Comparison of ENCODE assay signal across 24 mouse cellular contexts in genomic region chr17:29058487-29058886, GRCm38 (mm10). TPM values are rescaled to one million over a fixed set of nuclear protein-coding genes. Genes with fewer than 3 reads are reported as not detected.
DNase-seq lines count a peak whose midpoint lies in the region; ATAC-seq and TF ChIP-seq lines count a peak whose summit lies in the region.
"Had no signal": no experiment of that assay in that cellular context is flagged by ENCODE, and none has a peak within 500 bp of the region (broad histone marks: within the 10 kb centered on the region; RNA-seq: fewer than 3 reads in every experiment).

No protein-coding gene starts in this region.

- peaks cover 64% of the 10 kb centered on the region for H3K4me1 ChIP-seq in embryonic facial prominence, embryonic 15.5 days
- H3K4me1 ChIP-seq in embryonic facial prominence, embryonic 10.5 days = peaks cover 52% of the 10 kb centered on the region
- peaks cover 62% of the 10 kb centered on the region for H3K4me1 ChIP-seq in heart, embryonic 15.5 days (replicated peaks)
- H3K4me1 ChIP-seq in neural tube, embryonic 14.5 days (ENCODE audit: control insufficient read depth, insufficient read depth, low read length) = peaks cover 5% of the 10 kb centered on the region; the same call in 1 of the 2 replicates
- peaks cover 39% of the 10 kb centered on the region for H3K4me1 ChIP-seq in neural tube, embryonic 15.5 days
- peaks cover 12% of the 10 kb centered on the region for H3K4me1 ChIP-seq in stomach, postnatal 0 days (replicated peaks; ENCODE audit: control insufficient read depth, insufficient read depth)

- 78% methylated on average over 8 of the region's 8 CpGs for WGBS in embryonic facial prominence, embryonic 15.5 days
- 79% methylated on average over 8 of the region's 8 CpGs for WGBS in embryonic facial prominence, embryonic 10.5 days
- 66% methylated on average over 8 of the region's 8 CpGs for WGBS in heart, embryonic 15.5 days
- whole genome bisulfite sequencing in neural tube, embryonic 14.5 days = 81% methylated on average over 8 of the region's 8 CpGs
- WGBS in neural tube, embryonic 15.5 days = 78% methylated on average over 8 of the region's 8 CpGs
- WGBS in stomach, postnatal 0 days = 61% methylated on average over 6 of the region's 8 CpGs

- no peaks in the 10 kb centered on the region for H3K27me3 ChIP-seq in embryonic facial prominence, embryonic 15.5 days
- no peaks in the 10 kb centered on the region for H3K27me3 ChIP-seq in embryonic facial prominence, embryonic 10.5 days (replicated peaks; ENCODE audit: low read depth, poor library complexity, severe bottlenecking)
- H3K27me3 ChIP-seq in heart, embryonic 15.5 days = no peaks in the 10 kb centered on the region
- H3K27me3 ChIP-seq in neural tube, embryonic 14.5 days (ENCODE audit: control insufficient read depth, insufficient read depth, low read length) = no peaks in the 10 kb centered on the region
- H3K27me3 ChIP-seq in neural tube, embryonic 15.5 days (replicated peaks) = no peaks in the 10 kb centered on the region
- no peaks in the 10 kb centered on the region for H3K27me3 ChIP-seq in stomach, postnatal 0 days (ENCODE audit: control insufficient read depth, insufficient read depth, low read length)
- H3K27me3 ChIP-seq: hindbrain, embryonic 12.5 days; liver, embryonic 13.5 days; megakaryocyte, embryonic 14.5 days; midbrain, embryonic 15.5 days; neural tube, embryonic 13.5 days had no signal

- no peak for TF ChIP-seq EP300 in stomach, postnatal 0 days (optimal IDR thresholded peaks at IDR 0.05)

- H3K36me3 ChIP-seq in embryonic facial prominence, embryonic 15.5 days = no peaks in the 10 kb centered on the region
- no peaks in the 10 kb centered on the region; the same call in 1 of the 2 replicates for H3K36me3 ChIP-seq in embryonic facial prominence, embryonic 10.5 days (replicated peaks)
- H3K36me3 ChIP-seq in heart, embryonic 15.5 days = no peaks in the 10 kb centered on the region
- H3K36me3 ChIP-seq in neural tube, embryonic 14.5 days (ENCODE audit: control insufficient read depth, insufficient read depth, low read length) = no peaks in the 10 kb centered on the region
- no peaks in the 10 kb centered on the region for H3K36me3 ChIP-seq in neural tube, embryonic 15.5 days
- H3K36me3 ChIP-seq in stomach, postnatal 0 days (ENCODE audit: control insufficient read depth, insufficient read depth, low read length) = no peaks in the 10 kb centered on the region
- H3K36me3 ChIP-seq: hindbrain, embryonic 12.5 days; liver, embryonic 13.5 days; midbrain, embryonic 15.5 days; neural tube, embryonic 13.5 days had no signal

- no peak for TF ChIP-seq CTCF in stomach, postnatal 0 days (IDR thresholded peaks at IDR 0.05; ENCODE audit: low read depth)

- H3K27ac ChIP-seq in embryonic facial prominence, embryonic 15.5 days (replicated peaks) = peak overlapping the region; percentile 68; the same call in 1 of the 2 replicates
- no peak overlapping the region for H3K27ac ChIP-seq in embryonic facial prominence, embryonic 10.5 days (replicated peaks)
- peak overlapping the region; percentile 2; the same call in 1 of the 2 replicates for H3K27ac ChIP-seq in heart, embryonic 15.5 days
- H3K27ac ChIP-seq in neural tube, embryonic 14.5 days (ENCODE audit: low read depth, low read length) = peak overlapping the region; percentile 28; the same call in 1 of the 2 replicates
- H3K27ac ChIP-seq in neural tube, embryonic 15.5 days (replicated peaks) = no peak overlapping the region; the same call in 1 of the 2 replicates
- peak overlapping the region; percentile 56; the same call in 1 of the 2 replicates for H3K27ac ChIP-seq in stomach, postnatal 0 days (replicated peaks)
- H3K27ac ChIP-seq: kidney, postnatal 0 days; liver, embryonic 13.5 days; midbrain, embryonic 15.5 days had no signal

- H3K4me2 ChIP-seq in embryonic facial prominence, embryonic 15.5 days (replicated peaks) = no peak overlapping the region
- H3K4me2 ChIP-seq in heart, embryonic 15.5 days = no peak overlapping the region
- no peak overlapping the region for H3K4me2 ChIP-seq in neural tube, embryonic 14.5 days (ENCODE audit: low read depth, low read length)
- H3K4me2 ChIP-seq in neural tube, embryonic 15.5 days = no peak overlapping the region
- no peak overlapping the region for H3K4me2 ChIP-seq in stomach, postnatal 0 days (replicated peaks; ENCODE audit: low read depth)
- H3K4me2 ChIP-seq: hindbrain, embryonic 12.5 days; liver, embryonic 13.5 days; lung, embryonic 14.5 days; midbrain, embryonic 15.5 days; neural tube, embryonic 13.5 days had no signal

- no peak for DNase-seq in embryonic facial prominence, embryonic 10.5 days (ENCODE audit: low spot score)
- no peak for DNase-seq in heart, adult 18-20 months
- no peak for DNase-seq in stomach, postnatal 0 days (ENCODE audit: low spot score)
- DNase-seq: adrenal gland, postnatal 25 days; cerebellum, adult 8-10 months; liver, embryonic 13.5 days; lung, embryonic 14.5 days; right cerebral cortex, adult 18-20 months; right cerebral cortex, postnatal 4 days had no signal

- no peak overlapping the region for H3K9ac ChIP-seq in embryonic facial prominence, embryonic 15.5 days
- no peak overlapping the region for H3K9ac ChIP-seq in heart, embryonic 15.5 days
- H3K9ac ChIP-seq in neural tube, embryonic 14.5 days (replicated peaks; ENCODE audit: low read depth, low read length) = no peak overlapping the region
- no peak overlapping the region for H3K9ac ChIP-seq in neural tube, embryonic 15.5 days (replicated peaks)
- H3K9ac ChIP-seq in stomach, postnatal 0 days (ENCODE audit: low read length) = no peak overlapping the region
- H3K9ac ChIP-seq: hindbrain, embryonic 12.5 days; liver, embryonic 13.5 days; lung, embryonic 14.5 days; midbrain, embryonic 15.5 days; neural tube, embryonic 13.5 days had no signal

- ATAC-seq in embryonic facial prominence, embryonic 15.5 days (ENCODE audit: insufficient number of reproducible peaks, low FRiP score, low TSS enrichment, low read depth) = no peak
- no peak for ATAC-seq in heart, embryonic 15.5 days (replicated peaks; ENCODE audit: insufficient number of reproducible peaks, insufficient read depth, low FRiP score, low read depth)
- no peak for ATAC-seq in neural tube, embryonic 14.5 days (ENCODE audit: low read depth)
- ATAC-seq in neural tube, embryonic 15.5 days (ENCODE audit: low FRiP score) = no peak
- no peak for ATAC-seq in stomach, postnatal 0 days (ENCODE audit: low FRiP score, low TSS enrichment)
- ATAC-seq in megakaryocyte progenitor cell, adult 5-6 weeks (replicated peaks; ENCODE audit: poor library complexity) = no peak
- ATAC-seq: forebrain, embryonic 16.5 days; inflammation-experienced regulatory T-cells, adult 6 months; midbrain, embryonic 15.5 days had no signal

- no peaks in the 10 kb centered on the region for H3K9me3 ChIP-seq in embryonic facial prominence, embryonic 15.5 days (replicated peaks)
- no peaks in the 10 kb centered on the region for H3K9me3 ChIP-seq in embryonic facial prominence, embryonic 10.5 days
- H3K9me3 ChIP-seq in heart, embryonic 15.5 days (replicated peaks) = no peaks in the 10 kb centered on the region
- no peaks in the 10 kb centered on the region for H3K9me3 ChIP-seq in neural tube, embryonic 14.5 days (ENCODE audit: control insufficient read depth, low read length)
- H3K9me3 ChIP-seq in neural tube, embryonic 15.5 days (replicated peaks) = no peaks in the 10 kb centered on the region
- no peaks in the 10 kb centered on the region for H3K9me3 ChIP-seq in stomach, postnatal 0 days (ENCODE audit: control insufficient read depth, low read length)
- H3K9me3 ChIP-seq: forebrain, embryonic 10.5 days; hindbrain, embryonic 12.5 days; liver, embryonic 13.5 days; megakaryocyte, embryonic 14.5 days; midbrain, embryonic 15.5 days; neural tube, embryonic 13.5 days had no signal

- H3K4me3 ChIP-seq in embryonic facial prominence, embryonic 15.5 days (replicated peaks) = no peak overlapping the region
- no peak overlapping the region for H3K4me3 ChIP-seq in embryonic facial prominence, embryonic 10.5 days
- no peak overlapping the region for H3K4me3 ChIP-seq in heart, embryonic 15.5 days
- H3K4me3 ChIP-seq in neural tube, embryonic 14.5 days (ENCODE audit: low read depth, low read length) = no peak overlapping the region
- H3K4me3 ChIP-seq in neural tube, embryonic 15.5 days (replicated peaks) = no peak overlapping the region
- no peak overlapping the region for H3K4me3 ChIP-seq in stomach, postnatal 0 days (ENCODE audit: low read depth, low read length)
- H3K4me3 ChIP-seq: forebrain, embryonic 10.5 days; hindbrain, embryonic 12.5 days; liver, embryonic 13.5 days; megakaryocyte, embryonic 14.5 days; midbrain, embryonic 15.5 days; neural tube, embryonic 13.5 days had no signal

RNA-seq across cellular contexts. Expression of gene Srsf3, which starts 26.1 kb away (rescaled TPM):
- 485 and 487 TPM in 2 replicates for polyA plus RNA-seq in embryonic facial prominence, embryonic 15.5 days (2015; fragmentation: Nextera tagmentation; extraction: Ambion mirVana)
- polyA plus RNA-seq in embryonic facial prominence, embryonic 10.5 days (2016; fragmentation: Nextera tagmentation; extraction: Ambion mirVana) = 830 and 831 TPM in 2 replicates
- polyA plus RNA-seq in heart, embryonic 15.5 days (2015; fragmentation: Nextera tagmentation; extraction: Ambion mirVana) = 318 and 332 TPM in 2 replicates
- total RNA-seq in heart, adult 18-20 months (2021) = 10 to 100 TPM; 74.9 to 89.9 TPM
- polyA plus RNA-seq in neural tube, embryonic 14.5 days (2014; fragmentation: Nextera tagmentation; extraction: Ambion mirVana) = 423 and 489 TPM in 2 replicates
- polyA plus RNA-seq in neural tube, embryonic 15.5 days (2015; fragmentation: Nextera tagmentation; extraction: Ambion mirVana) = 403 and 429 TPM in 2 replicates
- polyA plus RNA-seq in stomach, postnatal 0 days (2015; fragmentation: Nextera tagmentation; extraction: Ambion mirVana) = 279 and 305 TPM in 2 replicates
- total RNA-seq in megakaryocyte progenitor cell, adult 5-6 weeks (2015) = 486 and 506 TPM in 2 replicates
- 767 and 797 TPM in 2 replicates for total RNA-seq in megakaryocyte progenitor cell, adult 5-6 weeks (2017)

RNA-seq across cellular contexts. Expression of gene Cdkn1a, which starts 32.3 kb away (rescaled TPM):
- polyA plus RNA-seq in embryonic facial prominence, embryonic 15.5 days (2015; fragmentation: Nextera tagmentation; extraction: Ambion mirVana) = 347 and 357 TPM in 2 replicates
- polyA plus RNA-seq in embryonic facial prominence, embryonic 10.5 days (2016; fragmentation: Nextera tagmentation; extraction: Ambion mirVana) = 26.0 and 27.5 TPM in 2 replicates
- polyA plus RNA-seq in heart, embryonic 15.5 days (2015; fragmentation: Nextera tagmentation; extraction: Ambion mirVana) = 53.3 and 64.4 TPM in 2 replicates
- 100 to 1,000 TPM; 101 to 149 TPM for total RNA-seq in heart, adult 18-20 months (2021)
- polyA plus RNA-seq in neural tube, embryonic 14.5 days (2014; fragmentation: Nextera tagmentation; extraction: Ambion mirVana) = 59.8 and 81.1 TPM in 2 replicates
- 99.0 and 99.7 TPM in 2 replicates for polyA plus RNA-seq in neural tube, embryonic 15.5 days (2015; fragmentation: Nextera tagmentation; extraction: Ambion mirVana)
- 484 and 502 TPM in 2 replicates for polyA plus RNA-seq in stomach, postnatal 0 days (2015; fragmentation: Nextera tagmentation; extraction: Ambion mirVana)
- total RNA-seq in megakaryocyte progenitor cell, adult 5-6 weeks (2015) = 7.8 and 11.4 TPM in 2 replicates
- total RNA-seq in megakaryocyte progenitor cell, adult 5-6 weeks (2017) = 1.3 and 3.6 TPM in 2 replicates

RNA-seq across cellular contexts. Expression of gene Stk38, which starts 50.7 kb away (rescaled TPM):
- polyA plus RNA-seq in embryonic facial prominence, embryonic 15.5 days (2015; fragmentation: Nextera tagmentation; extraction: Ambion mirVana) = 111 and 122 TPM in 2 replicates
- polyA plus RNA-seq in embryonic facial prominence, embryonic 10.5 days (2016; fragmentation: Nextera tagmentation; extraction: Ambion mirVana) = 118 and 125 TPM in 2 replicates
- 73.6 and 78.0 TPM in 2 replicates for polyA plus RNA-seq in heart, embryonic 15.5 days (2015; fragmentation: Nextera tagmentation; extraction: Ambion mirVana)
- 10 to 100 TPM; 22.0 to 28.8 TPM for total RNA-seq in heart, adult 18-20 months (2021)
- 82.4 and 99.1 TPM in 2 replicates for polyA plus RNA-seq in neural tube, embryonic 14.5 days (2014; fragmentation: Nextera tagmentation; extraction: Ambion mirVana)
- 81.2 and 82.1 TPM in 2 replicates for polyA plus RNA-seq in neural tube, embryonic 15.5 days (2015; fragmentation: Nextera tagmentation; extraction: Ambion mirVana)
- 64.8 and 68.7 TPM in 2 replicates for polyA plus RNA-seq in stomach, postnatal 0 days (2015; fragmentation: Nextera tagmentation; extraction: Ambion mirVana)
- 84.6 and 97.1 TPM in 2 replicates for total RNA-seq in megakaryocyte progenitor cell, adult 5-6 weeks (2015)
- total RNA-seq in megakaryocyte progenitor cell, adult 5-6 weeks (2017) = 50.8 and 85.5 TPM in 2 replicates

RNA-seq across cellular contexts. Expression of gene Rab44, which starts 55.5 kb away (rescaled TPM):
- 3.4 and 4.5 TPM in 2 replicates for polyA plus RNA-seq in embryonic facial prominence, embryonic 15.5 days (2015; fragmentation: Nextera tagmentation; extraction: Ambion mirVana)
- polyA plus RNA-seq in embryonic facial prominence, embryonic 10.5 days (2016; fragmentation: Nextera tagmentation; extraction: Ambion mirVana) = 0.09 and 0.21 TPM in 2 replicates
- 0.66 and 3.1 TPM in 2 replicates for polyA plus RNA-seq in heart, embryonic 15.5 days (2015; fragmentation: Nextera tagmentation; extraction: Ambion mirVana)
- total RNA-seq in heart, adult 18-20 months (2021) = under 1 TPM in 1 of 2 experiments, not detected in 1; 0.69 TPM
- not detected in 2 replicates for polyA plus RNA-seq in neural tube, embryonic 14.5 days (2014; fragmentation: Nextera tagmentation; extraction: Ambion mirVana)
- 0.15 and 3.7 TPM in 2 replicates for polyA plus RNA-seq in neural tube, embryonic 15.5 days (2015; fragmentation: Nextera tagmentation; extraction: Ambion mirVana)
- 1.4 and 2.2 TPM in 2 replicates for polyA plus RNA-seq in stomach, postnatal 0 days (2015; fragmentation: Nextera tagmentation; extraction: Ambion mirVana)
- 188 and 202 TPM in 2 replicates for total RNA-seq in megakaryocyte progenitor cell, adult 5-6 weeks (2015)
- total RNA-seq in megakaryocyte progenitor cell, adult 5-6 weeks (2017) = 286 and 295 TPM in 2 replicates
- total RNA-seq: layer of hippocampus, adult 18-20 months had no signal
- polyA plus RNA-seq: forebrain, embryonic 16.5 days; inflammation-experienced regulatory T-cells, adult 6 months; limb, embryonic 11.5 days; midbrain, embryonic 15.5 days had no signal

Comparison
In these comparisons a context has a peak if more than half of its experiments do, and no peak if none do; other contexts are left out.
1. H3K27ac ChIP-seq: peak in embryonic facial prominence, embryonic 15.5 days (single experiment), heart, embryonic 15.5 days (single experiment), neural tube, embryonic 14.5 days (single experiment) and stomach, postnatal 0 days (single experiment); none in embryonic facial prominence, embryonic 10.5 days (single experiment) and neural tube, embryonic 15.5 days (single experiment).